Mouse (Mus musculus): Measurements from ENCODE around the gene Ece2. TPM values are rescaled to one million over a fixed set of nuclear protein-coding genes. Genes with fewer than 3 reads are reported as not detected.
A peak's percentile ranks its signal among the peaks of the same experiment; 100 is the strongest.

Ece2 gene
- polyA plus RNA-seq, 1 experiment from 2014 or later: 9.7 TPM

- Histone ChIP-seq H3K27me3 (no peaks in the 10 kb centered on the region), H3K4me2 (replicated peaks) (peak overlapping the region; percentile 68), H3K4me1 (peaks cover 24% of the 10 kb centered on the region), H3K36me3 (peaks cover 25% of the 10 kb centered on the region), H3K4me3 (peak overlapping the region; percentile 70), H3K9me3 (no peaks in the 10 kb centered on the region), H3K27ac (replicated peaks) (peak overlapping the region; percentile 75), H3K9ac (replicated peaks) (peak overlapping the region; percentile 77)
- under 1% methylated on average over 28 of the region's 28 CpGs for WGBS
- ATAC-seq (ENCODE audit: low FRiP score, low read depth): peak; percentile 59; the same call in 1 of the 2 replicates
Measured at GRCm38 (mm10) chr16:20610501-20611356, 18.9 kb upstream of the Ece2 start.

GRCm38 (mm10) chr16:20611357-20612227, 18.0 kb upstream of the Ece2 start, which contains the start of the genes Eef1akmt4, Gm49333 and Alg3:
Gene Eef1akmt4 (plus strand): TSS chr16:20611593.
Gene Gm49333 (plus strand): TSS chr16:20611610.
Gene Alg3 (minus strand): TSS chr16:20611735.
- H3K4me2 ChIP-seq (replicated peaks): peak within 1 kb of the TSS; percentile 68
- peaks cover 24% of the 10 kb centered on the region for H3K4me1 ChIP-seq
- H3K9me3 ChIP-seq: no peaks in the 10 kb centered on the region
- H3K9ac ChIP-seq (replicated peaks): peak within 1 kb of the TSS; percentile 77
- H3K36me3 ChIP-seq: peaks cover 17% of the 10 kb centered on the region
- H3K27ac ChIP-seq (replicated peaks): peak within 1 kb of the TSS; percentile 75
- peak; percentile 96 for ATAC-seq (ENCODE audit: low FRiP score, low read depth)
- 3% methylated on average over 41 of the region's 41 CpGs for WGBS
- peak within 1 kb of the TSS; percentile 70 for H3K4me3 ChIP-seq
- no peaks in the 10 kb centered on the region for H3K27me3 ChIP-seq

- Histone ChIP-seq H3K27me3 (peaks cover 22% of the 10 kb centered on the region), H3K4me3 (peak overlapping the region; percentile 76), H3K4me1 (peaks cover 26% of the 10 kb centered on the region), H3K4me2 (replicated peaks) (peak overlapping the region; percentile 94), H3K36me3 (peaks cover 4% of the 10 kb centered on the region; the same call in 1 of the 2 replicates), H3K27ac (replicated peaks) (peak overlapping the region; percentile 90), H3K9me3 (no peaks in the 10 kb centered on the region), H3K9ac (replicated peaks) (peak overlapping the region; percentile 78)
- peak; percentile 50 for ATAC-seq (ENCODE audit: low FRiP score, low read depth)
- WGBS: 2% methylated on average over 75 of the region's 83 CpGs
Measured at GRCm38 (mm10) chr16:20619541-20620398, 9.9 kb upstream of the Ece2 start.

- H3K9me3 ChIP-seq: no peaks in the 10 kb centered on the region
- peak overlapping the region; percentile 94 for H3K4me2 ChIP-seq (replicated peaks)
- peak overlapping the region; percentile 78 for H3K9ac ChIP-seq (replicated peaks)
- peaks cover 22% of the 10 kb centered on the region for H3K27me3 ChIP-seq
- peaks cover 4% of the 10 kb centered on the region; the same call in 1 of the 2 replicates for H3K36me3 ChIP-seq
- ATAC-seq (ENCODE audit: low FRiP score, low read depth): no peak
- WGBS: 1% methylated on average over 9 of the region's 9 CpGs
- H3K4me3 ChIP-seq: peak overlapping the region; percentile 76
- H3K4me1 ChIP-seq: peaks cover 26% of the 10 kb centered on the region
- peak overlapping the region; percentile 90 for H3K27ac ChIP-seq (replicated peaks)
Measured at GRCm38 (mm10) chr16:20620399-20620735, 9.3 kb upstream of the Ece2 start.

- peaks cover 22% of the 10 kb centered on the region for H3K27me3 ChIP-seq
- peak overlapping the region; percentile 94 for H3K4me2 ChIP-seq (replicated peaks)
- peak; percentile 24; the same call in 1 of the 2 replicates for ATAC-seq (ENCODE audit: low FRiP score, low read depth)
- peak overlapping the region; percentile 90 for H3K27ac ChIP-seq (replicated peaks)
- no peaks in the 10 kb centered on the region for H3K9me3 ChIP-seq
- peak overlapping the region; percentile 76 for H3K4me3 ChIP-seq
- H3K36me3 ChIP-seq: peaks cover 4% of the 10 kb centered on the region; the same call in 1 of the 2 replicates
- peak overlapping the region; percentile 78 for H3K9ac ChIP-seq (replicated peaks)
- 0% methylated on average over 32 of the region's 32 CpGs for WGBS
- H3K4me1 ChIP-seq: peaks cover 26% of the 10 kb centered on the region
Measured at GRCm38 (mm10) chr16:20620751-20621190, 8.9 kb upstream of the Ece2 start.

- ATAC-seq (ENCODE audit: low FRiP score, low read depth): peak; percentile 74
- H3K4me3 ChIP-seq: peak within 1 kb of the TSS; percentile 76
- WGBS: under 1% methylated on average over 69 of the region's 92 CpGs
Measured at GRCm38 (mm10) chr16:20621191-20621990, 8.2 kb upstream of the Ece2 start, which contains the start of gene Camk2n2. Gene Camk2n2 (minus strand): TSS chr16:20621287.

GRCm38 (mm10) chr16:20621991-20622685, 7.5 kb upstream of the Ece2 start:
- Histone ChIP-seq H3K36me3 (peaks cover 4% of the 10 kb centered on the region; the same call in 1 of the 2 replicates), H3K27ac (replicated peaks) (peak overlapping the region; percentile 90)

More at GRCm38 (mm10) chr16:20621191-20621990, 8.2 kb upstream of the Ece2 start, which contains the start of gene Camk2n2:
- Histone ChIP-seq H3K36me3 (peaks cover 4% of the 10 kb centered on the region; the same call in 1 of the 2 replicates), H3K9ac (replicated peaks) (peak within 1 kb of the TSS; percentile 78), H3K4me1 (peaks cover 26% of the 10 kb centered on the region), H3K4me2 (replicated peaks) (peak within 1 kb of the TSS; percentile 94), H3K9me3 (no peaks in the 10 kb centered on the region), H3K27ac (replicated peaks) (peak within 1 kb of the TSS; percentile 90), H3K27me3 (peaks cover 22% of the 10 kb centered on the region)

GRCm38 (mm10) chr16:20623211-20623610, 6.4 kb upstream of the Ece2 start:
- Histone ChIP-seq H3K27ac (replicated peaks) (0 out of 2 replicates have a peak overlapping the region, but pooled peaks have one; percentile 90), H3K9me3 (no peaks in the 10 kb centered on the region), H3K27me3 (peaks cover 16% of the 10 kb centered on the region), H3K4me2 (replicated peaks) (no peak overlapping the region), H3K9ac (replicated peaks) (no peak overlapping the region), H3K36me3 (no peaks in the 10 kb centered on the region), H3K4me3 (no peak overlapping the region), H3K4me1 (peaks cover 26% of the 10 kb centered on the region)
- 56% methylated on average over 2 of the region's 2 CpGs for WGBS
- ATAC-seq (ENCODE audit: low FRiP score, low read depth): no peak

More at GRCm38 (mm10) chr16:20621991-20622685, 7.5 kb upstream of the Ece2 start:
- WGBS: under 1% methylated on average over 37 of the region's 37 CpGs
- Histone ChIP-seq H3K9me3 (no peaks in the 10 kb centered on the region), H3K4me2 (replicated peaks) (peak overlapping the region; percentile 94), H3K27me3 (peaks cover 22% of the 10 kb centered on the region), H3K4me1 (peaks cover 26% of the 10 kb centered on the region), H3K4me3 (peak overlapping the region; percentile 76), H3K9ac (replicated peaks) (peak overlapping the region; percentile 78)
- ATAC-seq (ENCODE audit: low FRiP score, low read depth): peak; percentile 53

GRCm38 (mm10) chr16:20628871-20629391, 697 bp upstream of the Ece2 start:
- Histone ChIP-seq H3K9ac (replicated peaks) (no peak overlapping the region), H3K27ac (replicated peaks) (no peak overlapping the region), H3K4me2 (replicated peaks) (peak overlapping the region; percentile 97), H3K4me1 (0 out of 2 replicates have a peak, but pooled peaks cover 12% of the 10 kb centered on the region), H3K27me3 (peaks cover 20% of the 10 kb centered on the region), H3K9me3 (no peaks in the 10 kb centered on the region), H3K36me3 (no peaks in the 10 kb centered on the region), H3K4me3 (no peak overlapping the region)
- ATAC-seq (ENCODE audit: low FRiP score, low read depth): no peak
- 61% methylated on average over 11 of the region's 11 CpGs for WGBS
